Mouse (Mus musculus): ENCODE measurements around the gene Crip1.

GRCm38 (mm10) chr12:113185442-113186291 lies 39.6 kb downstream of the Crip1 start, which contains the start of gene Tmem121:
- TF ChIP-seq GATA1 (IDR thresholded peaks at IDR 0.05; ENCODE audit: borderline replicate concordance, low read length) (no peak), FLI1 (IDR thresholded peaks at IDR 0.05; ENCODE audit: low read length) (no peak)
